Mouse (Mus musculus) testis, adult 2 months (tissue): ENCODE measurements around the gene Casz1. TPM values are rescaled to one million over a fixed set of nuclear protein-coding genes. Genes with fewer than 3 reads are reported as not detected.

Experiments
- H3K27ac ChIP-seq: fragments of 200-500 bp; 2 replicates; pipeline ENCODE4 v1.5.1; 2012; ENCODE audit warnings: low read depth, low read length; ENCODE audit not compliant: control insufficient read depth, insufficient read depth
- H3K27me3 ChIP-seq: fragments of 200-500 bp; 2 replicates; pipeline ENCODE4 v1.6.1; 2012; ENCODE audit warnings: mild to moderate bottlenecking, low read length, moderate library complexity; ENCODE audit not compliant: control insufficient read depth, insufficient read depth
- H3K36me3 ChIP-seq: fragments of 200-500 bp; 2 replicates; pipeline ENCODE4 v1.6.1; 2012; ENCODE audit warnings: mild to moderate bottlenecking, low read length; ENCODE audit not compliant: control insufficient read depth, insufficient read depth
- H3K4me1 ChIP-seq: fragments of 200-500 bp; 2 replicates; pipeline ENCODE4 v1.6.1; 2012; ENCODE audit warnings: low read length; ENCODE audit not compliant: control insufficient read depth, insufficient read depth
- H3K4me3 ChIP-seq: fragments of 200-500 bp; 2 replicates; pipeline ENCODE4 v1.5.1; 2012; ENCODE audit warnings: low read depth, mild to moderate bottlenecking, low read length, moderate library complexity, mixed read lengths; ENCODE audit not compliant: control insufficient read depth
- CTCF ChIP-seq: fragments of 200-500 bp; IDR thresholded peaks from 2 replicates; pipeline ENCODE4 v1.5.1; 2012; ENCODE audit warnings: low read depth, mild to moderate bottlenecking, inconsistent platforms, low read length, moderate library complexity; ENCODE audit not compliant: control insufficient read depth, insufficient read depth, insufficient replicate concordance
- POLR2A ChIP-seq: fragments of 200-500 bp; IDR thresholded peaks from 2 replicates; pipeline ENCODE4 v1.6.1; 2012; ENCODE audit warnings: low read depth, mild to moderate bottlenecking, inconsistent platforms, low read length, moderate library complexity; ENCODE audit not compliant: control insufficient read depth
- polyA plus RNA-seq: library from polyadenylated mRNA; depleted of rRNA; stranded (reverse); fragments of >200 nt; gene quantifications from 2 replicates; pipeline ENCODE4 v1.2.3, GENCODE M21; 2012

Casz1 gene
- polyA plus RNA-seq, 1 experiment, result 8.5 TPM

DNA sequence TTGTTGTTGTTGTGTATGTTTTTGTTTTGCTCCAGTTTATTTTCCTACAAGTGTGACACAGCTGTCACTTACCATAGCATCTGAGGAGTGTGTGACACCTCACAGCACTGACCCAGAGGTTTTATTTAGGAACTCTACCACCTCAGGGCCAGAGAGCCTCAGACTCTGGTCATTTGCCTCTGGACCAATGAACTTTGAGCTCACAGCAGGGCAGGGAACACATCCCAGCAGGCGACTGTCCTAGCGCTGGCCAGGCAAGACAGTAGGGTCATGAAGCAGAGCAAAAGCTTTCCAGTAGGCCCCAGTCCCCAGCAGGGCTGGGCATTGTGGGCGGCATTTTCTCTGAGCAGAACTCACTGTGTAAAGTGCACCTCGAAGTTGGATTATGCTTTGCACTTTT is 1.2 kb upstream of the Casz1 start:
- TF ChIP-seq POLR2A (no peak), CTCF (no peak)
- peaks cover 5% of the 10 kb centered on the region for H3K27me3 ChIP-seq
- H3K4me1 ChIP-seq, result peaks cover 14% of the 10 kb centered on the region
- no peak overlapping the region for H3K4me3 ChIP-seq
- no peak overlapping the region for H3K27ac ChIP-seq
- H3K36me3 ChIP-seq, result no peaks in the 10 kb centered on the region

DNA sequence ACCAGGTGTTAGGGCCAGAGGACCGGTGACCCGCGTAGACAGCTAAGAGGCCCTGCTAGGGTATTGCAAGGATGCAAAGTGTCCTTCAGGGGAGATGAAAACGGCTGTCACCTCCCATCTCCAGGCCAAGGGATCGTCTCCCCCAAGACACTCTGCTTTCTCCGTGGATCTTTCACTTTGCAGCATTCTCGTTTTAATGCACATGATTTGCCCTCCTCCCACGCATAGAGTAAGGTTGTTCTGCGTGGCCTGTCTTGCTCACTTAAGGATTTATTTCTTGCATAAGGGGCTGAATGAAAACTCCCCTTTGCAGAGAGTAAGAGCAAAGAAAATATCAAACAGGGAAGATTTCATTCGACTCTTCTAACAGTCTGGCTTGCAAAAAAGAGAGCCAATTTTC is 593 bp upstream of the Casz1 start:
- TF ChIP-seq CTCF (no peak), POLR2A (no peak)
- H3K27ac ChIP-seq, result no peak overlapping the region
- peaks cover 14% of the 10 kb centered on the region for H3K4me1 ChIP-seq

DNA sequence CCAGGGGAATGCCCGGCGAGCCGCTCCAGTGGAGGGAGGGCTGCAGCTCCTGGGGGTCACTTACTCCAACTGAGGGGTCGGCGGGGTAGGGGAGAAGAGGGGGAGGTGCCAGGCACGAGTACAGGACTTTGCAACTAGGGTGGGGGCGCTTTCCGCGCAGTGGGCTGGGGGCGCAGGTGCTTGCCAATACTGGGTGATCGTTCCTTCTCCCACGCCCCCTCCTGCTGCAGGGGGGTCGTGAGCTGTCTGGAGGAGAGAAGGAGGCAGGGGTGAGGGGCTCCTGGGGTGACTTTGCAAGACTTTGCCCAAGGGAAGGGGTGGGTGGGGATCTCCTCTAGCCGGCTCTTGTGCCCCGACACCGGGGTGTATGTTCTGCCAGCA is 541 bp downstream of the Casz1 start:
- H3K36me3 ChIP-seq, result no peaks in the 10 kb centered on the region
- TF ChIP-seq POLR2A (no peak), CTCF (no peak)
- peak overlapping the region; percentile 66 for H3K4me3 ChIP-seq
- peaks cover 14% of the 10 kb centered on the region for H3K4me1 ChIP-seq
- H3K27me3 ChIP-seq, result peaks cover 5% of the 10 kb centered on the region
- H3K27ac ChIP-seq, result no peak overlapping the region

More for the DNA sequence above, 593 bp upstream of the Casz1 start:
- Histone ChIP-seq H3K27me3 (peaks cover 5% of the 10 kb centered on the region), H3K36me3 (no peaks in the 10 kb centered on the region), H3K4me3 (no peak overlapping the region)

DNA sequence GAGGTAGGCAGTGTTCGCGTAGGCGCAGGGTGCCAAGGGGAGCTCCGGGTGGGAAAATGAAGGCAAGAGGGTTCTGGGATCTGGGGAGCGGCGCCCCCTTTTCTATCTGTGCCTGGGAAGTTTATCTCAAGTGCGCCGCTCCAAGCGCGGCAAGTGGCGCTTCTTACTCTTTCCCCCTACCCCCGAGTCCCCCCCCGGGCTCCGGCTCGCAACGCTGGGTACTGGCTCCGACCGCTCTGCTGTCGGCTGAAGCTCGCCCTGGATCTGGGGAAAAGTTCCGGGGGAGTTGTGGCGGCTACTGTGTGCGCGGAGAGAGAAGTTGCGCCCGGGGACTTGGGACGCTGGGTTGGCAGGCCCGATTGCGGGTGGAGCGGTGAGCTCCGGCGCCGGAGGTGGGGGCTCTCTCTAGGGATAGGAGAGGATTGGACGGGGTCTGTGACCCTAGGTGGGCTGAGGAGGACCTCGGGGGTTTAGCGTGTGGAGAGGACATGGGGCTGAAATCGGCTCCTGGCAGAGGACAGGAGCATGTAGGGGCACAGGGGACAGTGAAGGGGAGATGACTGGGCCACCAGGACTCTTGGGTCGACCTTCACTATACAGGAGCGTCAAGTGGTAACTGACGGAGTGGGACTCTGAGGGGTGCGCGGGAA is 1.1 kb downstream of the Casz1 start:
- peak overlapping the region; percentile 1 for H3K4me3 ChIP-seq
- H3K36me3 ChIP-seq, result no peaks in the 10 kb centered on the region
- H3K4me1 ChIP-seq, result peaks cover 14% of the 10 kb centered on the region
- H3K27ac ChIP-seq, result no peak overlapping the region
- H3K27me3 ChIP-seq, result peaks cover 5% of the 10 kb centered on the region
- TF ChIP-seq POLR2A, result no peak
- no peak for TF ChIP-seq CTCF

DNA sequence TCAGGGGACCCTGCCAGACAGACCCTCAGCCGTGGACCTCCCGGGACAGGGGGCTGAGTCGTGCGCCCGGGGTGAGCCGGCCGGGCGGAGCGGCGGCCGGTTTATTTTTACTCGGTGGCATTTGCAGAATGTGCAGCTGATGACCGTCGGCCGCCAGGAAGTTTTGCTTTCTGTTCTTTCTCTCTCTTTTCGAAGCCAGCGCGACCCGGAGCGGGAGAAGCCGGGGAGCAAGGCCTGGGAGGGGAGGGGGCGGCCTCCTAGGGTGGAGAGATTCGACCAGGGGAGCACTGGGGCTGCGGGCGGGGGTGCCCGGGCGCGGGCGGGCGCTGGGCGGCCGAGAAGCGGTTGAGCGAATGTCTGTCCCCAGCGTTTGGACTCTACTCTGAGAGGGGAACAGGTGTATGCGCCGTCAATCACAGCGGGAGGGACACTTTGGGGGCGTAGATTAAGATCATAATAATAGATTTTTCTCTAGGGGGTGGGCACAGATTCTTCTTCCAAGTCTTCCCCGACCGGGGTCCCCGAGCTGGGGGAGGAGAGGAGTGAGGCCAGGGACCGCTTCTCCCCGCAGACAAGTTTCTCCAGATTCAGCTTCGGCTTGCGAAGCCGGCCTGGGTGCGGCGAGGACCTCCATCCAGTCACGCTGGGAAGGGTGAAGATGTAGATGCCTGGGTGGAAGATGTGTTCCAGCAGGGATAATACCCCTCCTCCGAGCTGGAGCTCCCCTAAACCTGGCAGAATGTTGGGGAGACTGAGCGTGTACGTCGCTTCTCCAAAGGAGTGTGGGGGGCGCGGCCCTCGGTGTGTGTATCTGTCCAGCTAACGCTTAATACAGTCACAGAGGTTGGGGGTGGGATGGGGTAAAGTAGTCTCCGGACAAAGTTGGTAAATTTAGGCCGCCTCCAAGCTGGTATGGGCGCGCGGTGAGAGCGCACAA is 1.9 kb downstream of the Casz1 start:
- H3K27me3 ChIP-seq, result peaks cover 5% of the 10 kb centered on the region
- peak overlapping the region; percentile 1 for H3K4me3 ChIP-seq
- TF ChIP-seq CTCF (no peak), POLR2A (no peak)
- H3K36me3 ChIP-seq, result no peaks in the 10 kb centered on the region
- H3K4me1 ChIP-seq, result peaks cover 14% of the 10 kb centered on the region
- H3K27ac ChIP-seq, result no peak overlapping the region

DNA sequence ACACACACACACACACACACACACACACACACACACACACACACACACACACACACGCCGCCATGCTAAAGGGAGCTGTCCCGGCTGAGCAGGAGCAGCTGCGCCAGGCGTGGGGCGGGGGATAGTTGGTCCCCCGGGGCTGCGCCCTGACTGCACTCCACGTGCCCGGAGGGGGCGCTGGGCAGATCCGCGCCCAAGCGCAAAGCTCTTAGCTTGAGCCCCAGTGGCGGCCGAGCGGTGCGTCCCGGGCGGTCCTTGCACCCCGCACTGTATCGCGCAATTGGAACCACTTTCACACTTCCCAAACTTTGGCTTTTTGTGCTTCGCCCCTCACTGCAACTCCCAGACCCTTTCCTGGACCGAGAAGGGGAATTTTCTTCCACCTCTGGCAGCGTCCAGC is 2.6 kb downstream of the Casz1 start:
- H3K36me3 ChIP-seq, result no peaks in the 10 kb centered on the region
- no peak overlapping the region; the same call in 1 of the 2 replicates for H3K4me3 ChIP-seq
- H3K27me3 ChIP-seq, result peaks cover 5% of the 10 kb centered on the region
- no peak overlapping the region for H3K27ac ChIP-seq
- peaks cover 14% of the 10 kb centered on the region for H3K4me1 ChIP-seq
- TF ChIP-seq CTCF, result no peak
- TF ChIP-seq POLR2A, result no peak

DNA sequence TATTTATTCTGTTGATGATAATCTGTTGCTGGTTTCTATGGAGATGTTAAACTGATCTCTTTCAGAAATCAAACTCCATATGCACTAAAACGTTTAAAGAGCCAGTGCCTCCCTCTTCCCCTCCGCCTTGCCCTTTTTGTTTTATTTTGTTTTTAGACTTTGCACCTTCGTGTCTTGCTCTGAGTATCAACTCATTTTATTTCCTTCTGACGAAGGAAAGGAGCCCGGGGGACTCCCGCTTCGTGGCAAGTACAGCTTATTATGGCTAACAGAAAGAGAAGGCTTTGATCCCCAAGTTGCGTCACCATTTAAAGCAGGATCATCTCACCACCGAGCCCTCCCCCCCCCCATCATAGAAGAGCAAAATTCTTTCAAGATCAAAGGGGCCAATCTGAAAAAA is 3.2 kb downstream of the Casz1 start:
- Histone ChIP-seq H3K27me3 (peaks cover 5% of the 10 kb centered on the region), H3K4me1 (peaks cover 14% of the 10 kb centered on the region), H3K4me3 (no peak overlapping the region), H3K36me3 (no peaks in the 10 kb centered on the region), H3K27ac (no peak overlapping the region)
- TF ChIP-seq CTCF (no peak), POLR2A (no peak)
